Mouse (Mus musculus) CD8-positive naive resting alpha-beta T cell, adult 57 days (primary cell): ENCODE data around the gene Tmem42. TPM values are rescaled to one million over a fixed set of nuclear protein-coding genes. Genes with fewer than 3 reads are reported as not detected.

Experiments used
- total RNA-seq: library from RNA; stranded (reverse); gene quantifications from one replicate; pipeline ENCODE4 v1.2.4, GENCODE M21; 2023

Gene Tmem42
- 28.6 TPM for total RNA-seq

DNA sequence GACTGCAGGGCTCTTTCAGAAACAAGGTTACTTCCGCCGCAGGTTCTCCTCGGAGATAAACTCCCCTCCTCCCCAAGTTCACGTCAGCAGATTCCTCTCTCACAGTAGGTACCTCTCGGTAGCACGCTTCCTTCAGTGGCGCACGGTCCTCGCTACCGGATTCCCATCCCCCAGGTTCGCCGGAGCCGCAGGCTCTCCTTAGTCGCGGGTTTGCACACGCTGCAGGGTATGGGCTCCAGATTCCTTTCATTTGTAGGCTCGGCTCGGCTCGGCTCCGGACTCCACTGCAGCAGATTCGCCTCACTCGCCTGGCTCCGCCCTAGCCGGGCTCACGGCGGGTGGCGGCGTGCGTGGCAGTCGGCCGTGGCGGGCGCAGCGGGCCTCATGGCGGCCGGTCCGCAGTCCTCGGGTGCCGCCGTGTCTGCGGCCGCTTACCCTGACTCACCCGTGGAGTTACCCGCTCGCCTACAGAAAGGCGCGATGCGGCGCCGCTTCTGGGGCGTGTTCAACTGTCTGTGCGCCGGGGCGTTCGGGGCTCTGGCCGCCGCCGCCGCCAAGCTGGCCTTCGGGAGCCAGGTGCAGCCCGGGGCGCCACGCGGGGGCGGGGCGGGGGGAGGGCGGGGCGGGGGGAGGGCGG is at the start of gene Tmem42:
Tmem42 (plus strand) TSS at position 332 of the 637 bp plus-strand sequence.

GRCm38 (mm10) chr9:123034426-123034825 is 13.3 kb downstream of the Tmem42 start, which contains the start of gene Tgm4:
TSS of gene Tgm4 (plus strand) at chr9:123034726.

Other genes starting within 250 kb of the Tmem42 start
- gene Tcaim, start 215.8 kb upstream of the Tmem42 start, total RNA-seq, result 12.7 TPM
- not detected for gene Gm35549, start 177.3 kb upstream of the Tmem42 start, total RNA-seq
- 129 TPM for gene Zfp445, start 155.3 kb upstream of the Tmem42 start, total RNA-seq
- gene Zkscan7, start 135.6 kb upstream of the Tmem42 start, total RNA-seq, result 4.1 TPM
- not detected for gene Zfp105, start 98.3 kb upstream of the Tmem42 start, total RNA-seq
- gene 1110059G10Rik, start 70.3 kb upstream of the Tmem42 start, total RNA-seq, result 31.4 TPM
- 1.6 TPM for gene Kif15, start 70.3 kb upstream of the Tmem42 start, total RNA-seq
- gene Tgm4, start 13.4 kb downstream of the Tmem42 start, total RNA-seq, result 1.8 TPM
- gene Zdhhc3, start 91.9 kb downstream of the Tmem42 start, total RNA-seq, result 53.6 TPM
- gene Exosc7, start 91.9 kb downstream of the Tmem42 start, total RNA-seq, result 56.1 TPM
- gene Clec3b, start 129.6 kb downstream of the Tmem42 start, total RNA-seq, result not detected
- gene Cdcp1, start 194.7 kb downstream of the Tmem42 start, total RNA-seq, result not detected
- gene Tmem158, start 239.4 kb downstream of the Tmem42 start, total RNA-seq, result 0.70 TPM